Mouse (Mus musculus) adipocyte (in vitro differentiated cells): ENCODE results near the gene Tex13b.
A peak's percentile ranks its signal among the peaks of the same experiment; 100 is the strongest.
"Not testable (repeated sequence)": the region's sequence is repeated elsewhere in the genome, so short reads cannot be mapped to it uniquely, and the experiment has no call there.

ENCODE experiments used
- DNase-seq: peaks from one replicate; pipeline ENCODE4 v3.0.0-alpha.2; 2016; ENCODE audit warnings: low spot score

The Tex13b gene

DNA sequence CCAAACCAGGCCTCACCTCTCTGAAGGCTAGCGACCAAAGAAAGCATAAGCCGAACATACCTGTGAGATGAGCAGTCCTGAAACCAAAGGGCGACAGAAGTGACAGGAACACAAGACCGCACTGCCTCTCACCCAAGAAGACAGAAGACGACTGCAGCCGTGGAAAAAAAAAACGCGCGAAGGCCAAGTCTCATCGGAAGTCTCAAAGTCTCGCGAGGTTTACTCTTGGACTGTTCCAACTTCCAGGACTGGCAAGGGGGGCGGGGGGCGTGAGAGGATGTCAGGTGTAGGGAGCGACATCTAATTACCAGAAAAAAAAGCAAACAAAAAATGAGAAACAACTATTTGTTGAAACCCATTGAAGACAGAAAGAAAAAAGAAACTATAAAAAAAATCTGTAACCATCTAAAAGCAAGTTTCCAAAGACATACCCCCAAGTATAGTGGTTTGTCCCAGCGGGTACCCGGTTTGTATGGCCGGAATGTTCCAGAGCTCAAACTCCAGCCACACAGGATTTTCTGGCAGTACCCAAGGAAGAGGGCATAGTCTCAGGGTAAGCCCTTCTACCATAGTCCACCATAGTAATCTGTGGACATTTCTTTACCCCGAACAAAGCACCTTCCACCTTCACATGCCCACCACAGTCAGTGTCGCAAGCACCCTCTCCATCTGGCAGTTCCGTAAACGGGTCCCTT is at the start of gene Tex13b:
Gene Tex13b, minus strand, starts transcription at position 122 of the 695 bp plus-strand sequence.
- no peak for DNase-seq

GRCm38 (mm10) chrX:140862760-140863159 is 49.5 kb upstream of the Tex13b start:
- no peak for DNase-seq

- peak; percentile 55 for DNase-seq
Measured at GRCm38 (mm10) chrX:140857445-140857844, 44.2 kb upstream of the Tex13b start.

GRCm38 (mm10) chrX:140857040-140857439 is 43.8 kb upstream of the Tex13b start:
- DNase-seq = not testable (repeated sequence)

DNA sequence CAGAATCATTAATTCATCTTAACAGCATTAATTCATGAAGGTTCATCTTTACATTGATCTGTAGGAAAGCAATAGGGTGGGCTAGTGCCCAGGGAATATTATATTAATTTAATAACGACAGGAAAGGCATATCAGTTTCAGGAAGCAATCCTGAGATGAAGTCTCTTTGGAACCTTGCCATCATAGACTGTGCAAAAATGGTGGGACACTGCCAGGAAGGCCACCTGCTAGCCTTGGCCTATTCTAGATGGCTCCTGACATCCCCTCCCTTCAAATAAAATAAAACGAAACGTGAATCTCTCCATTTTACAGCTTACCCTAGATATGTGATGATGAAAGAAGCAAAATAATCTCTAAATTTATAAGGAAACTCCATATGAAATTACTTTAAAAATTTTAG is 41.3 kb upstream of the Tex13b start:
- no peak for DNase-seq

DNA sequence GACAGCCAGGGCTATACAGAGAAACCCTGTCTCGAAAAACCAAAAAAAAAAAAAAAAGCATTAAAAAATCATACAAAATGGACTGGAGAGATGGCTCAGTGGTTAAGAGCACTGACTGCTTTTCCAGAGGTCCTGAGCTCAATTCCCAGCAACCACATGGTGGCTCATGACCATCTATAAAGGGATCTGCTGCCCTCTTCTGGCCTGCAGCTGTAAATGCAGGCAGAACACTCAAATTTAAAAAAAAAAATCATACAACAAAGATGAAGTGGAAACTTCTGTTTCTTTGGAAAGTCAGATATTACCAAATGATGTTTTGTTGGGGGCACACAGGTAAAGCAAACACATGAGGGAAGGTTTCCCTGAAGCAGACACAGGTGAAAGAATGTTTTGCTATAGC is 32.2 kb upstream of the Tex13b start:
- peak; percentile 8 for DNase-seq

GRCm38 (mm10) chrX:140839887-140840286 is 26.7 kb upstream of the Tex13b start:
- no peak for DNase-seq

DNA sequence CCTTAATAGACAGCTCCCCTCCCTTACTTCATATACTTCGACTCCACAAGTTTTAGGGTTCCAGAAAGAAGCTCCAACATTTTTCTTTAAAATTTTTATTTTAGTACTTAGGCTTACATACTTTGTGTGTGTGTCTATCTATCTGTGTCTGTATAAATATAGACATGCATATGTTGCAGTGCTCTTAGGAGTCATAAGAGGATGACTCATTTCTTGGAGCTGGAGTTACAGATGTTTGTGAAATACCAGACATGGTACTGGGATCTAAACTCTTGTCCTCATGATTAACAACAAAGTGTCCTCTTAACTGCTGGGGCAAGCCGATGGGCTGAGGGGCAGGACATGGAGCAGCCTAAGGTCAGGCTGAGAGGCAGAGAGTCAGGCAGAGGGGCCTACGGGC is 24.8 kb upstream of the Tex13b start:
- DNase-seq = peak; percentile 5

- peak; percentile 6 for DNase-seq
Measured at GRCm38 (mm10) chrX:140831706-140832105, 18.5 kb upstream of the Tex13b start.

- no peak for DNase-seq
Measured at GRCm38 (mm10) chrX:140822295-140822694, 9.1 kb upstream of the Tex13b start.

GRCm38 (mm10) chrX:140805340-140805739 is 7.9 kb downstream of the Tex13b start:
- DNase-seq = no peak

- DNase-seq = peak; percentile 53
Measured at GRCm38 (mm10) chrX:140769794-140770193, 43.4 kb downstream of the Tex13b start.
